Mouse (Mus musculus): ENCODE measurements around the gene Fahd1. TPM values are rescaled to one million over a fixed set of nuclear protein-coding genes. Genes with fewer than 3 reads are reported as not detected.

The Fahd1 gene
- total RNA-seq, 4 experiments from 2014 or later: 18.5 to 21.1 (median 20.6) TPM

- DNase-seq (ENCODE audit: low spot score in 2 of 2): no peak
Observed at GRCm38 (mm10) chr17:24848600-24849031, 1.5 kb downstream of the Fahd1 start.

GRCm38 (mm10) chr17:24847386-24847785 is 2.8 kb downstream of the Fahd1 start:
- no peak for DNase-seq (ENCODE audit: low spot score in 2 of 2)

GRCm38 (mm10) chr17:24844525-24844924 is 5.6 kb downstream of the Fahd1 start:
- DNase-seq (ENCODE audit: low spot score in 2 of 2): no peak

GRCm38 (mm10) chr17:24842631-24843030 is 7.5 kb downstream of the Fahd1 start:
- no peak for DNase-seq (ENCODE audit: low spot score in 2 of 2)

GRCm38 (mm10) chr17:24841133-24841532 is 9.0 kb downstream of the Fahd1 start:
- DNase-seq (ENCODE audit: low spot score in 2 of 2): no peak

- DNase-seq (ENCODE audit: low spot score in 2 of 2): no peak
Observed at GRCm38 (mm10) chr17:24840341-24840740, 9.8 kb downstream of the Fahd1 start.

GRCm38 (mm10) chr17:24839842-24840241 is 10.3 kb downstream of the Fahd1 start, which contains the start of gene Hagh:
TSS of gene Hagh (plus strand) at chr17:24840143.
- DNase-seq (ENCODE audit: low spot score in 2 of 2): no peak

- no peak for DNase-seq (ENCODE audit: low spot score in 2 of 2)
Observed at GRCm38 (mm10) chr17:24821351-24822280, 28.5 kb downstream of the Fahd1 start.

GRCm38 (mm10) chr17:24819469-24819868 is 30.7 kb downstream of the Fahd1 start:
- DNase-seq (ENCODE audit: low spot score in 2 of 2): no peak

GRCm38 (mm10) chr17:24818172-24818571 is 32.0 kb downstream of the Fahd1 start:
- DNase-seq (ENCODE audit: low spot score in 2 of 2): no peak

- DNase-seq (ENCODE audit: low spot score in 2 of 2): no peak
Observed at GRCm38 (mm10) chr17:24817503-24817902, 32.7 kb downstream of the Fahd1 start.

- DNase-seq (ENCODE audit: low spot score in 2 of 2): no peak
Observed at GRCm38 (mm10) chr17:24815256-24815655, 34.9 kb downstream of the Fahd1 start.

GRCm38 (mm10) chr17:24812215-24812614 is 37.9 kb downstream of the Fahd1 start:
- no peak for DNase-seq (ENCODE audit: low spot score in 2 of 2)

GRCm38 (mm10) chr17:24811211-24811610 is 39.0 kb downstream of the Fahd1 start:
- no peak for DNase-seq (ENCODE audit: low spot score in 2 of 2)

- DNase-seq (ENCODE audit: low spot score in 2 of 2): peak in 1 of 2 experiments; percentile 2
Observed at GRCm38 (mm10) chr17:24803952-24804951, 45.9 kb downstream of the Fahd1 start, which contains the start of gene Meiob. TSS of gene Meiob (plus strand) at chr17:24804289.

- DNase-seq (ENCODE audit: low spot score in 2 of 2): no peak
Observed at GRCm38 (mm10) chr17:24800524-24800923, 49.6 kb downstream of the Fahd1 start.

GRCm38 (mm10) chr17:24799476-24799875 is 50.7 kb downstream of the Fahd1 start:
- DNase-seq (ENCODE audit: low spot score in 2 of 2): no peak
